Mouse (Mus musculus): ENCODE measurements around the gene Olfr157. TPM values are rescaled to one million over a fixed set of nuclear protein-coding genes. Genes with fewer than 3 reads are reported as not detected.
A peak's percentile ranks its signal among the peaks of the same experiment; 100 is the strongest.

The Olfr157 gene
- total and polyA plus RNA-seq, 3 experiments: 0.01 TPM; not detected in 2

GRCm38 (mm10) chr4:43875160-43875918 lies 35.3 kb upstream of the Olfr157 start, which contains the start of gene Reck:
TSS of gene Reck (plus strand) at chr4:43875530.
- no peak within 1 kb of the TSS for H3K27ac ChIP-seq (ENCODE audit: control insufficient read depth, low read depth, low read length)
- H3K27me3 ChIP-seq (ENCODE audit: control insufficient read depth in 1 of 2, insufficient read depth in 2 of 2, low read length in 2 of 2): peaks cover 2 to 6% of the 10 kb centered on the region in 2 experiments

GRCm38 (mm10) chr4:43874501-43874900 lies 34.5 kb upstream of the Olfr157 start:
- Histone ChIP-seq H3K79me2 (ENCODE audit: control insufficient read depth, insufficient read depth, low read length, poor library complexity) (no peaks in the 10 kb centered on the region; the same call in 1 of the 2 replicates), H3K36me3 (ENCODE audit: control insufficient read depth in 1 of 2, insufficient read depth in 2 of 2, low read length in 2 of 2) (no peaks in the 10 kb centered on the region; a peak in 1 of 4 replicates), H3K27me3 (ENCODE audit: control insufficient read depth in 1 of 2, insufficient read depth in 2 of 2, low read length in 2 of 2) (peaks cover 2 to 6% of the 10 kb centered on the region in 2 experiments), H3K27ac (ENCODE audit: control insufficient read depth, low read depth, low read length) (no peak overlapping the region), H3K9me3 (replicated peaks; ENCODE audit: insufficient read depth, low read length) (no peaks in the 10 kb centered on the region), H3K4me1 (ENCODE audit: control insufficient read depth in 1 of 2, insufficient read depth in 2 of 2, low read length in 2 of 2) (no peaks in the 10 kb centered on the region; a peak in 2 of 4 replicates), H3K9ac (ENCODE audit: control insufficient read depth, low read depth, low read length, poor library complexity, severe bottlenecking) (no peak overlapping the region), H3K4me3 (ENCODE audit: control insufficient read depth in 1 of 2, insufficient read depth in 1 of 2, low read depth in 2 of 2, low read length in 2 of 2) (peak overlapping the region in 1 of 2 experiments; percentile 83; a peak in 1 of 4 replicates)
- TF ChIP-seq RAD21 (IDR thresholded peaks at IDR 0.05; ENCODE audit: low read depth, low read length) (no peak), MAX (IDR thresholded peaks at IDR 0.05; ENCODE audit: low read length) (no peak), MYB (IDR thresholded peaks at IDR 0.05; ENCODE audit: low read depth, low read length) (no peak), TCF12 (IDR thresholded peaks at IDR 0.05; ENCODE audit: low read depth, low read length) (no peak), NELFE (IDR thresholded peaks at IDR 0.05; ENCODE audit: low read depth, low read length) (no peak), POLR2AphosphoS2 (IDR thresholded peaks at IDR 0.05; ENCODE audit: low read length) (no peak), MAZ (IDR thresholded peaks at IDR 0.05; ENCODE audit: low read depth, low read length) (no peak), HCFC1 (IDR thresholded peaks at IDR 0.05; ENCODE audit: low read depth, low read length) (no peak), USF1 (IDR thresholded peaks at IDR 0.05; ENCODE audit: low read depth, low read length) (no peak), USF2 (IDR thresholded peaks at IDR 0.05; ENCODE audit: borderline replicate concordance in 1 of 2, insufficient read depth in 1 of 2, low read depth in 1 of 2, low read length in 2 of 2) (no peak), CTCF (IDR thresholded peaks at IDR 0.05 in 2 of 3, conservative IDR thresholded peaks at IDR 0.05 in 1 of 3; ENCODE audit: control insufficient read depth in 1 of 3, insufficient read depth in 1 of 3, low read depth in 2 of 3, low read length in 3 of 3, poor library complexity in 1 of 3, severe bottlenecking in 1 of 3) (no peak), MYC (IDR thresholded peaks at IDR 0.05; ENCODE audit: low read depth, low read length) (no peak), GABPA (IDR thresholded peaks at IDR 0.05; ENCODE audit: low read depth, low read length) (no peak), SMC3 (IDR thresholded peaks at IDR 0.05; ENCODE audit: low read depth, low read length) (no peak), TAL1 (IDR thresholded peaks at IDR 0.05; ENCODE audit: low read length) (no peak), POLR2A (IDR thresholded peaks at IDR 0.05; ENCODE audit: control insufficient read depth in 1 of 2, insufficient read depth in 1 of 2, low read depth in 1 of 2, low read length in 2 of 2, poor library complexity in 1 of 2) (no peak)
- no peak for DNase-seq (ENCODE audit: low read depth, low spot score)

More at GRCm38 (mm10) chr4:43875160-43875918, 35.3 kb upstream of the Olfr157 start, which contains the start of gene Reck:
- no peaks in the 10 kb centered on the region; a peak in 1 of 4 replicates for H3K36me3 ChIP-seq (ENCODE audit: control insufficient read depth in 1 of 2, insufficient read depth in 2 of 2, low read length in 2 of 2)
- TF ChIP-seq ZNF384 (IDR thresholded peaks at IDR 0.05; ENCODE audit: low read depth, low read length) (no peak), SIN3A (IDR thresholded peaks at IDR 0.05; ENCODE audit: low read length) (0 out of 2 replicates have a peak, but pooled peaks have one; percentile 34)
- no peaks in the 10 kb centered on the region; a peak in 2 of 4 replicates for H3K4me1 ChIP-seq (ENCODE audit: control insufficient read depth in 1 of 2, insufficient read depth in 2 of 2, low read length in 2 of 2)
- peak; percentile 70 for DNase-seq (ENCODE audit: low read depth, low spot score)
- H3K9me3 ChIP-seq (replicated peaks; ENCODE audit: insufficient read depth, low read length): no peaks in the 10 kb centered on the region
- peak within 1 kb of the TSS; percentile 62 for H3K9ac ChIP-seq (ENCODE audit: control insufficient read depth, low read depth, low read length, poor library complexity, severe bottlenecking)
- no peaks in the 10 kb centered on the region; the same call in 1 of the 2 replicates for H3K79me2 ChIP-seq (ENCODE audit: control insufficient read depth, insufficient read depth, low read length, poor library complexity)
- H3K4me3 ChIP-seq (ENCODE audit: control insufficient read depth in 1 of 2, insufficient read depth in 1 of 2, low read depth in 2 of 2, low read length in 2 of 2): peak within 1 kb of the TSS; percentile 83 to 87
